Mouse (Mus musculus) cortical plate, adult 2 months (tissue): ENCODE data around the gene Rrbp1. TPM values are rescaled to one million over a fixed set of nuclear protein-coding genes. Genes with fewer than 3 reads are reported as not detected.

Experiments
- H3K27ac ChIP-seq: fragments of 200-500 bp; 2 replicates; pipeline ENCODE4 v1.5.1; 2012; ENCODE audit warnings: low read length, control low read depth, inconsistent platforms; ENCODE audit not compliant: insufficient read depth
- H3K4me1 ChIP-seq: fragments of 200-500 bp; 2 replicates; pipeline ENCODE4 v1.6.1; 2011; ENCODE audit warnings: low read length; ENCODE audit not compliant: control insufficient read depth, insufficient read depth
- H3K4me3 ChIP-seq: fragments of 200-500 bp; 2 replicates; pipeline ENCODE4 v1.5.1; 2011; ENCODE audit warnings: mild to moderate bottlenecking, low read length, control low read depth; ENCODE audit not compliant: insufficient read depth
- CTCF ChIP-seq: fragments of 200-500 bp; IDR thresholded peaks from 2 replicates; pipeline ENCODE4 v1.5.1; 2011; ENCODE audit warnings: mild to moderate bottlenecking, control low read depth, low read length; ENCODE audit not compliant: insufficient read depth; ENCODE audit errors: extremely low read depth
- POLR2A ChIP-seq: fragments of 200-500 bp; IDR thresholded peaks from 2 replicates; pipeline ENCODE4 v1.6.1; 2011; ENCODE audit warnings: mild to moderate bottlenecking, low read length, control low read depth; ENCODE audit not compliant: insufficient read depth; ENCODE audit errors: extremely low read depth
- polyA plus RNA-seq: library from polyadenylated mRNA; depleted of rRNA; stranded (reverse); fragments of >200 nt; gene quantifications from 2 replicates; pipeline ENCODE4 v1.2.3, GENCODE M21; 2012; rRNA removed

The Rrbp1 gene
- 55.3 and 58.0 TPM in 2 replicates for polyA plus RNA-seq

- H3K4me1 ChIP-seq = peaks cover 2% of the 10 kb centered on the region; the same call in 1 of the 2 replicates
- peak within 1 kb of the TSS; percentile 42 for H3K4me3 ChIP-seq
- H3K27ac ChIP-seq = peak within 1 kb of the TSS; percentile 63
- TF ChIP-seq POLR2A (peak; percentile 75), CTCF (no peak)
Measured at GRCm38 (mm10) chr2:144011080-144011551, at the start of gene Rrbp1. TSS of gene Rrbp1 (minus strand) at chr2:144011263.

DNA sequence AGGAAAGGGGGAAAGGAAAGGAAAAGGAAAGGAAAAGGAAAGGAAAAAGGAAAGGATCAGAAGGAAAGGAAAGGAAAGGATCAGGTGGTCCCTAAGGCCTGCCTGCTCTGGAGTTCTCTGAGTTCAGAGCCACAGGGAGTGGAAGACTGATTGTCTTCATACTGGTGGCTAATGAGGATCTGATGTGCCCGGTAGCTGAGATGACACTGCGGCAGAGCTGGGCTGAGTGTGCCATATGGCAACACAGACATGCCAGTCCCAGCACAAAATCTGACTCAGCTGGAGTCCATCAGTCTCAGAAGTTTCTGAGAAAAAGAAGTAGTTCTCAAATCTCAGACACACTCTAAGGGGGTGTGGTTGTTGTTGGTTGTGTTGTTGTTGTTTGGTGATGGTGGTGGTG lies 46.7 kb upstream of the Rrbp1 start:
- no peak overlapping the region for H3K4me3 ChIP-seq
- H3K4me1 ChIP-seq = no peaks in the 10 kb centered on the region
- TF ChIP-seq POLR2A (no peak), CTCF (no peak)
- no peak overlapping the region for H3K27ac ChIP-seq

DNA sequence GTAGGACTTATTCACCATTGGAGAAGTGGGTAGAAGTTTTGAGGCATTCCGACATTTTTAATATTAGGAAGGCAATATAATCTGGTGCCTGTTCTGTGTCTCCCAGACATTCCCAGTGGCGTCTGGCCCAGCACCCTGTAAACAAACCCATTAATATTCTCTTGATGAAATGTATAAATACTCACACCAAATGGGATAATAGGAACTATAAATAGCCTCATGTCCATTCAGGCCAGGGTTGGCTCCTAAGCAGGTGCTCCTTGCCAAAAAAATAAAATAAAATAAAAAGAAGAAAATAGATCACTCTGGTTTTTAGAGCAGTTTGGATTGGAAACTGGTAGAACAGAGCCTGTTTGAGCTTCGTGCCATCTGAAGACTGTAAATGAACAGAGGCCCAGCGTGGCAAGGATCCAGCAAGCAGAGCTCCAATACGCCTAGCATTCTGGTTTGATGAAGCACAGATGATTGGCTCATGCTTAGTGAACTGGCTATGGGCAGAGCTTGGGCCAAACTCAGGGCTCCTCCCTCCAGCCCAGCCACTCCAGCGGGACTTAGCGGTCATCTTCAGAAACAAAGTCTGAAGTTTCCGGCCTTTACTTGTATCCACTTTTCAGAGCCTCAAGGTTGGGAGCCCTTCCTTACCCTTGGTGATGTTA lies 41.5 kb upstream of the Rrbp1 start:
- H3K27ac ChIP-seq = no peak overlapping the region
- no peaks in the 10 kb centered on the region for H3K4me1 ChIP-seq
- H3K4me3 ChIP-seq = no peak overlapping the region
- no peak for TF ChIP-seq CTCF
- TF ChIP-seq POLR2A = no peak

- TF ChIP-seq POLR2A = no peak
- TF ChIP-seq CTCF = no peak
- no peaks in the 10 kb centered on the region for H3K4me1 ChIP-seq
- no peak overlapping the region for H3K27ac ChIP-seq
- H3K4me3 ChIP-seq = no peak overlapping the region
Measured at GRCm38 (mm10) chr2:144050861-144051260, 39.8 kb upstream of the Rrbp1 start.

DNA sequence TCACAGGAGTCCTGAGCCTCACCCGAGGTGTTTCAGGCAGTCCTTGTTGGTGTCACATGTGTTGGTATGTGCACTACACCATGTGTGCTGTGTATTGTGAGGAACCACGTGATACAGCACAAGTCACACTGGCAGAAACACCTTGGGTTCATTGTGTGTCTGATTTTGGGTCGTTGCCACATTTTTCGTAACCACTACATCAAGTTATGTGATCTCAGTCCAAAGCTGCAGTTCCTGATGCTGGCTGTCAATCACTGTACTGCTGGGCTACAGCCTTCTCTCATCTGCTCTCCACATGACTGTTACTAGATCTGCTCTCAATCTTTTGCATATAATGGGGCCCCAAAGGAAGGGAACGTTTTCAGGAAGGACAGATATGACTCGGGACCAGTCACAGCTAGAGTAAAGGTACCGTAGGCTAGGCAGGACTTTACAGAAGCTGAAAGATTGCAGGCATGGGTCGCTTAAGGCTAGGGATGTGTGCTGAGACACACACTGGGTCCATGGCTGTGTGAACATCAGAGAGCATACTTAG lies 39.1 kb upstream of the Rrbp1 start:
- no peak for TF ChIP-seq CTCF
- TF ChIP-seq POLR2A = no peak
- Histone ChIP-seq H3K27ac (no peak overlapping the region), H3K4me3 (no peak overlapping the region), H3K4me1 (no peaks in the 10 kb centered on the region)

GRCm38 (mm10) chr2:144046916-144047315 lies 35.9 kb upstream of the Rrbp1 start:
- H3K4me3 ChIP-seq = no peak overlapping the region
- peaks cover 7% of the 10 kb centered on the region; the same call in 1 of the 2 replicates for H3K4me1 ChIP-seq
- no peak overlapping the region for H3K27ac ChIP-seq
- TF ChIP-seq POLR2A = no peak
- no peak for TF ChIP-seq CTCF

- Histone ChIP-seq H3K4me3 (no peak overlapping the region), H3K27ac (no peak overlapping the region), H3K4me1 (peaks cover 7% of the 10 kb centered on the region; the same call in 1 of the 2 replicates)
- TF ChIP-seq CTCF (0 out of 2 replicates have a peak, but pooled peaks have one; percentile 1), POLR2A (no peak)
Measured at GRCm38 (mm10) chr2:144045756-144046560, 34.9 kb upstream of the Rrbp1 start.

GRCm38 (mm10) chr2:144044726-144045125 lies 33.7 kb upstream of the Rrbp1 start:
- H3K27ac ChIP-seq = no peak overlapping the region
- peaks cover 7% of the 10 kb centered on the region; the same call in 1 of the 2 replicates for H3K4me1 ChIP-seq
- H3K4me3 ChIP-seq = no peak overlapping the region
- TF ChIP-seq CTCF (no peak), POLR2A (no peak)

DNA sequence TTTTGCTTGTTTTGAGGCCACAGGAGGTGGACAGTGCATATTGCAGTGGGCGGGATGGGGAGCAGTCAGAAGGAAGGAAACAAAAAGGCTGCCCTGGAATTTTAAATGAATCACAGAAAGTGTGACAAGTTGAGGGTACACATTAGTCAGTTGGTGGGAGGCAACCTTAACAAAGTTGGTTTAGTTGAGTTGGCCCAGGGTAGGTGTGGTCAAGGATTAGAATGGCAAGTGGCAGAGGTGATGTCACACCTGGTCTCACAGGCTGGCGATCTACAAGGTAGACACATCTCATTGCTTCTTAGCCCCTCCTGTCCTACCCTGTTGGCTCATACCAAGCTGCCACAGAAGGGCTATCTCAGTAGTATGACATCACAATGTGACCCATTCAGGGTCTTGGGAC lies 21.6 kb upstream of the Rrbp1 start, which contains the start of gene Banf2:
Banf2 (plus strand) TSS at position 396 of the 400 bp plus-strand sequence.
- H3K27ac ChIP-seq = no peak within 1 kb of the TSS
- TF ChIP-seq POLR2A = no peak
- no peak for TF ChIP-seq CTCF
- no peak within 1 kb of the TSS for H3K4me3 ChIP-seq
- H3K4me1 ChIP-seq = no peaks in the 10 kb centered on the region
